Mouse (Mus musculus) frontal cortex, postnatal 25 days (tissue): Measurements from ENCODE around the gene Casq2.

Experiments
- DNase-seq, 2 experiments: peaks; one replicate each; pipeline ENCODE4 v3.0.0; 2022; ENCODE audit warnings: low spot score in 2 of 2

Casq2 gene

DNA sequence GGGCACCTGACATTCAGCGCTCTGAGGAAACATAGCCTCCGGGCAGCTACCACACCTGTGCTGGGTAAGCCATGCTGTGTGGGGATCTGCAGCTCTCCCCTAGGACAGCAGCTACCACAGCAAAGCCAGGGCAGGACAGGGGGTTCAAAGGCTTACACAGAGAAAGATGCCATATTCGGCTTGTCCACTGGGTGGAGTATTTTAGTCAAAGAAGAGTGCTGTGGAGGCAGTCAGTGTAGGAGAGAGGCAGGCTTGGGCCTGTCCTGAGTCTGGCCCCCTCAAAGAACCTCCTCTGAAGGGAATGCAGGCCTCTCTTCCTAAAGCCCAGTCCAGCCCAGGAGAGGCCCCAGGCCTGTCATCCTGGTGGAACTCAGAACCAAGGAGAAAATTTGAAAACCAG lies 4.4 kb upstream of the Casq2 start:
- peak; percentile 31 to 74 for DNase-seq

DNA sequence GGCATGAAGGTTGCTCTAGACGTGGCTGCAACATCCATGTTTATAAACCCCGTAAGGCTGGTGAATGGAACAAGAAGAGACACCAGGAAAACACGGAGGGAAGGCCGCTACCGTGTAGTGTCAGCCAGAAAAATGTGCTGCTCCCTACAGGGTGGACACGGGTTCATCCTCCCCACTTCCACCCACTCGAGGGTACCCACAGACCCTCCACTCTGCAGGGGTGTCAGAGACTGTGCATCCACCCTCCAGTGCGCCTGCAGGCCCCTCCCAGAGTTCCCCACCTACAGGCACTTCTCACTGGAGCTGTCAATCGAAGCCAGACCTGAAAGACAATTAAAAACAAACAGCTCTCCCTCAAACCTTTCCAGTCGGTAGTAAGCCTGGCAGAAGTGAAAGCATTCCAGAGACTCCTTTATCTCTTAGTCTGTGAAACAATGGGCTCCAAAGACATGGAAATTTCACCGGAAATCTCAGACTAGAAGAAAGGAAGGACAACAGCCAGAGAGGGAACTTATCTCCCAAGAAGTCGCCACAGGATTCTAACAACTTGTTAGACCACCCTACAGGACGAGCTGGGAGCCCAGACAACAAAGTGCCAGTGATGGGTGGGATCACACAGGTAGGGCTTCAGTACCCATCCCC lies 2.5 kb upstream of the Casq2 start:
- no peak for DNase-seq

DNA sequence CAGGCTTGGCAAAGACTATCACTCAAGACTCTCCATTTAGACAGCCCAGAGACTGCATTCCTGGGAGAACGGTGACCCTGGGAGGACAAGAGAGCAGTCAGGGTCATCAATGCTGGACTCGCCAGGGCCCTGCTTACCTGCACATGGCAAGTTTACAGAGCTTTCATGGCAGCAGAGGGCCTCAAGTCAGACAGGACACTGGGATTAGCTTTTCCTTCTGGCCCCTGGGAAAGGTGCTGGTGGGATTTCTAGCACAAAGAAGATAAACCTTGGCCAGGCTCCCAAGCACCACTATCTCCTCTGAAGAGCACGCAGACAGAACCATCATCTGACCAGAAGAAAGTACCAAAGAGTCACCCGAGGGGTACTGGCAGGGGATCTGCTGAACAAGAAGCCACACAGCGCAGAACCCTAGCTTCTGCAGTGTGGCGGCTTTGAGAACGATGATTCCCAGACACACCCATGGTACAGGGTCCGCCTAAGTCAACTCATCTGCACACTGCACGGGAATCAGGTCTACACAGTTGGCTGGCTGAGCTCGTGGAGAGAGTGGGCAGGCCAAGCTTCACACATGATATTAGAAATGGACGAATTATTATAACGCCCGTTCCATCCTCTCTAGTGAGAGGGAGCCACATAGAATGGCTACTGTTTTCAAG lies 1.3 kb upstream of the Casq2 start:
- DNase-seq: no peak

GRCm38 (mm10) chr3:102085719-102086118 lies 496 bp upstream of the Casq2 start:
- no peak for DNase-seq

DNA sequence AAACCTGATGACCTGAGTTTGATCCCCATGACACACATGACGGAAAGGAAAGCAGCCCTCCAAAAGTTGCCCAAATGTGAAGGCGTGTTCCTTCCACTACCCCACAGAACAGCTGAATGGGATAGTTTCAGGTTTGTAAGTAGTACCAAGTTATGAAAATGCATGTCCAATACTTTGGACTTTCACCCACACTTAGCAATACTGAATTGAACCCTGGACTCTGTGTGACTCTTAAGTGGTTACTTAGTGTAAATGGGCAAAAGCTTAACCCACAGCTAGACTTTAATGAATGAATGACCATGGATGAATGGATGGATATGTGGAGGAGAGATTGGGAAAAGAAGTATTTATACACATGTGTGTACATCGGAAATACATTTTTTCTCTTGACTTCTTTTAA lies 8.6 kb downstream of the Casq2 start:
- no peak for DNase-seq

- DNase-seq: no peak
Measured at GRCm38 (mm10) chr3:102095412-102095811, 9.2 kb downstream of the Casq2 start.

- DNase-seq: no peak
Measured at GRCm38 (mm10) chr3:102096366-102096765, 10.2 kb downstream of the Casq2 start.

DNA sequence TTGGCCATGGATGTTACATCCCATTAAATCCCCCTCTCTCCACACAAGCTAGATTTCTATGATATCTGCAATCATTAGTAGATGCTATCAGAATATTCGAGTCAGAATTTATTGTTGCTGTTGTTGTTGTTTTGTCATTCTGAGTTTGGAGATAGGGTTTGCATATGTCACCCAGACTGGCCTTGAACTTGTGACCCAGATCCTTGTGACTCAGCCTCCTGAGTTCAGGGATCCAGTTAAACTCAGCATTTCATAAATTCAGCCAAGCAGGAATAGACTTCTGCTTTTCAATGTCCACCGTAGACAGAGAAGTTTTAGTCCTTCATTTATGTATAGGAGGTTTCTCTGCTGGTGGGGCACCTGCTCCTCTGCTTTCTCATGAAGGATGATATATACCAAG lies 10.8 kb downstream of the Casq2 start:
- no peak for DNase-seq

GRCm38 (mm10) chr3:102099242-102099641 lies 13.0 kb downstream of the Casq2 start:
- no peak for DNase-seq

DNA sequence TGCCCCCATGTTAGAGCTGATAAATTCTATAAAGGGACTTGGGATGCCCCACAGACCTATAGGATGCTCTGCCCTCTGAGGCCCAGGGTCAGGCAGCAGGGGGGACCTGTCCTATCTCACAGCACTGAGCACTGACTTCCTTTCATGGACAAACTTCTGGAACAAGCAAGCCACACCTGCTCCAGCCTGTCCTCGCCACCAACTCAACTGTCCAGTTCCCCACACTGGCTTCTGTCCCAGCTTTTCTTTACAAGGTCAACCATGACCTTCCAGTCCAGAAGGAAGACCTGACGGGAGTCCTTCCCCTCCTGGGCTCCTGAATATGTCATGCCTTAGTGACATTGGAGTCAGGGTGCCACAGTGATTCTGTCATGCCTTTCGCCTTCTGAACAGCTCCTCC lies 13.6 kb downstream of the Casq2 start:
- no peak for DNase-seq

DNA sequence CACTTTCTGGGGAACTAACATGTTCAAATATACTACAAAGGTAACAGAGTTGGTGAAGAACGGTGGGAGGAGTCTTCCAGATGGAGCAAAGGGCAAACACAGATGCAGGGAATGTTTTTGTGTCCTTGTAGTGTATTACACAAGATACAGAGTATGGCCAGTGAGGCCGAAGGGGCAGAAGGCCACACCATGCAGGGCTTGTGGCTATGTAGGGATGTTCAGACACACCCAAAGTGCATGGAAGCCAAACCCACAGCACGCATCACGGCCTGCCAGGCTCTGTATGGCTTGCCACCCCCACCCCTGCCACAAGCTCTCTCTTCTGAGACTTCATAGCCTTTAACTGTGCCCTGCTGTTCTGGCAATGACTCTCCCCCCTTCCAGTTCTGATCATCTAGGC lies 15.2 kb downstream of the Casq2 start:
- DNase-seq: no peak

DNA sequence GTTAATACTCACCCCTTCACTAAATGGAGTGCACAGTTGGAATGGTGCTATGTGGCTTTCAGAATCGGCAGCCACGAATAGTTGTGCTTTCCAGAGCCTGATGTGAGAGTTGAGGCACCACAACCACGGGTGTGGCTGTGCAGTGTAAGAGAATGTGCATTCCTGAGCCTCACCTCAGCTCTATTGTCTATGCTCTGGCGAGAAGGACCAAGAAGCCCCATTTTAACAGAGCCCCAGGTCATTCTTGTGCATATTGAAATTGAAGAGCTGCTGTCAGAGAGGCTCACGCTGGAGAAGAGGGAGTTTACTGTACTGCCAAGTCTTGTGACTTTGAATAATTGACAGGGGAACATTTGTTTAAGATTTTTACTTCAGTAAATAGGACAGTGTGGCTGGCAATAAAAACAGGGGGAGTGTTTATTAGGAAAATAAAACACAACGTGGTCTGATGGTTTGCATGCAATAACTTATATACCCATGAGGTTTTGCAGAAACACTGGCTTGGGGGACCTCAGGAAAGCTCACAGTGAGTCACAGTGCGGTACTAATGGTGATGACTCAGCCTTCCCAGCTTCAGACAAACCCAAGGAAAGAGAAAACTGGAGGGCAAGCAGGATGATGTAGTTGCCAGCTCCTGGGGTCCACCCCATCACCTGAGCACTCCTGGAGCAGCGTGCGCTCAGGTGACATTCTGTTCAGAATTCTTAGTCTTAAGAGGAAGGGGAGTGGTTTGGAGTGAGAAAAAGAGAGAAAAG lies 17.8 kb downstream of the Casq2 start:
- no peak for DNase-seq

DNA sequence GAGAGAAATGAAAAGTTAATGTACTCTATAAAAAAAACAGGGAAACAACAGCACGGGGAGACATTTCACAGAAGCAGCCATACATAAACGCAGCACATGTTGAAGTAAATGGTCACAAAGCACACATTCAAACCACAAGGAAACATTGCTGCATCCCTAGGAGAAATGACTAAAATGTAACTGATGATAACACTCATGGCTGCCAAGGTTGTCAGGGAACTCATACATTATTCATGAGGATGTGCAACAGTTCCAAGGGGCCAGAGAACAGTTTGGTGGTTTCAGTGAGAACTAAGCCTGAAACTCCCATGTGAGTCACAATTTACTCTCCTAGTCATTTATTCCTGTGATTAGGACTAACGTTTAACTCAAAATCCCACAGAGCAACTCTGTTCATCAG lies 22.0 kb downstream of the Casq2 start:
- DNase-seq: no peak

- DNase-seq: no peak
Measured at GRCm38 (mm10) chr3:102111979-102112599, 25.9 kb downstream of the Casq2 start.

GRCm38 (mm10) chr3:102120947-102121346 lies 34.7 kb downstream of the Casq2 start:
- DNase-seq: no peak

DNA sequence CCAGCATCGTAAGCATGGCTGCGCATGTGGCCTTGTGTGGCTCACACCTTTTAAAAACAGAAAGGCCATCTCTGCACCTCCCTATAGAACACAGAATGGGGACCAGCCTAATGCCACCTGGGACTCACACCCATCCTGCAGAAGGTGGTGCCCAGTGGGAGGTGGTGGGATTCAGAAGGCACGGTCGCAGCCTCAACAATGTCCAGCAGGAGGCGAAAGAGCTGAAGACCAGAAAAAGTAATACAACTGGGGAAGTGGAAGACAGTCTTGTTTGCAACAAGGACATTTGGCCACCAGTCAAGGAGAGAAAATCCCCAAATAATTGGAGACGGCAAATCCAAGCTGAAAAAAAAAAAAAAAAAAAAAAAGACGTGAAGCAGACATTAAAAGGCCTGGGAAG lies 35.8 kb downstream of the Casq2 start:
- DNase-seq: no peak

GRCm38 (mm10) chr3:102123654-102124053 lies 37.4 kb downstream of the Casq2 start:
- DNase-seq: no peak

GRCm38 (mm10) chr3:102125546-102125945 lies 39.3 kb downstream of the Casq2 start:
- no peak for DNase-seq

DNA sequence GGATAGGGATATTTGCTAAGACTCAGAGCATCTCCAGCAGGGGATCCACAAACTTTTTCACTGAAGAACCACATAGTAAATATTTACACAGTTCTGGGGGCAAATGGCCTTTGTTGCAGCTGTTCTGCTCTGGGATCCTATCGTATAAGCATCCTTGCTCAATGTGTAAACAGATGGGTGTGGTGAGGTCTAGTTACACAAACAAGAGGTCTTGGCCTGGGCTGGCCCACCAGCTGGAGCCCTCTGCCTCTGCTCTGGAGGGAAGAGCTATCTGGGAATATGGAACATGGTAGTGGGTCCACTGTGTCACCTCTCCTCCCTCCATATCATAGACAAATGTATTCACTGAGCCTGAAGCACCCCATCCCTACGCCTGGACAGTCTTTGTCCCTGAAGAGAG lies 40.9 kb downstream of the Casq2 start:
- DNase-seq: no peak

GRCm38 (mm10) chr3:102128242-102128641 lies 42.0 kb downstream of the Casq2 start:
- DNase-seq: no peak

- no peak for DNase-seq
Measured at GRCm38 (mm10) chr3:102130478-102130877, 44.3 kb downstream of the Casq2 start.

DNA sequence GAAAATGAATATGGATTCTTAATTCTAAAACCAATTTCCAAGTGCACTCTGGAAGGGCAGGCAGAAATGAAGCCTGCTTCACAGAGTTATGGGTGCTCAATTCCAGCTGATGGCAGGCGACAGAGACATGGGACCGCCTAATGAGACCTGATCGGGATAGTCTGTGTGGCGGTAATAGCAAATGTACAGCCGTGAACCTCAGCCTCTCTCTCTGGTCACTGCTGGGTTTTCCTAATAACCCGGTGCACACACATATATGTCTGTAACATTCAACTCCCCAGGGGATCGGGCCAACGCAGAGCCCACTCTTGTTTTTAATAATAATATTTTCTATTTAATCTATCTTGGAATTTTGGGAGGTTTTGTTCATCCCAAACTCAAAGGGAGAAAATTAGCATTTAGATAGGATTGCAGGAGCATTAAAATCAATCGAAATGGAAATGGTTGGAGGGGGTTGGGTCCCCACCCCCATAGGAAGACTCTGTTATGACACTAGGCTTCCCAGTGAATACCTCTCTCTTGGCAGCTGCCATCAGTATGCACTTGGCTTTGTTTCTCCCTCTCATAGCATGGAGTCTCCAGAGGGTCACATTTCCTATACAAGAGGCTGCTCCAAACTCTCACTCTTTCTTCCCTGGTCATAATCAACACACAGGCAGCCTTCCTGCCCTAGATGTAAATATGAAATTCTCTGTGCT lies 45.6 kb downstream of the Casq2 start:
- DNase-seq: no peak
